22 mouse cellular contexts compared by ENCODE assay signal in the genomic region with DNA sequence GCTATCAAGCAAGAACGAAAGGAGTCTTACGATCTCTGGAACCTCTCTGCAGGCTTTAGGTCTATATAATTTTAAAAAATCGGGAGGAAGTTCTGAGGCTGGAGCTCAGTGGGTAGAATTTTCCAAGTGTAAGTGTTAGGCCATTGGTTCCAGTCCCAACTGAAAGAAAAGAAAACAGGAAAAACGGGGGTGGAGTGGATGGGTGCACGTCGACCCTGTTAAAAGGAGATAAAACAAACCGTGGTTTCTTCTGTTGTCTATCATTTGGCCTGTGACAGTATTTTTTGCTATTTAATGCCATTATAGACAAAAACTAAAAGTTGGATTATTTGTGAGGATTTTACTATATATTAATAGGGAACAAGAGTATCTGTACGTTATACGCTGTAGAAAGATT. TPM values are rescaled to one million over a fixed set of nuclear protein-coding genes. Genes with fewer than 3 reads are reported as not detected.
A peak's percentile ranks its signal among the peaks of the same experiment; 100 is the strongest.
DNase-seq lines count a peak whose midpoint lies in the region; ATAC-seq lines count a peak whose summit lies in the region.
"Had no signal": no experiment of that assay in that cellular context is flagged by ENCODE, and none has a peak within 500 bp of the region (broad histone marks: within the 10 kb centered on the region; RNA-seq: fewer than 3 reads in every experiment).

No protein-coding gene starts in this region.

- H3K27ac ChIP-seq in heart, embryonic 14.5 days (replicated peaks in 1 of 2; ENCODE audit: control insufficient read depth in 1 of 2, insufficient read depth in 1 of 2, low read depth in 2 of 2, low read length in 2 of 2): peak overlapping the region; percentile 59 to 100; a peak in 3 of 4 replicates
- peak overlapping the region; percentile 100 for H3K27ac ChIP-seq in liver, embryonic 15.5 days (replicated peaks)
- H3K27ac ChIP-seq: hindbrain, embryonic 15.5 days; intestine, embryonic 15.5 days; limb, embryonic 12.5 days; midbrain, embryonic 12.5 days; neural tube, embryonic 13.5 days had no signal

- peak overlapping the region; percentile 67; the same call in 1 of the 2 replicates for H3K4me2 ChIP-seq in heart, embryonic 14.5 days (ENCODE audit: low read length)
- H3K4me2 ChIP-seq in liver, embryonic 15.5 days: peak overlapping the region; percentile 74
- H3K4me2 ChIP-seq: hindbrain, embryonic 15.5 days; intestine, embryonic 15.5 days; lung, embryonic 14.5 days; midbrain, embryonic 12.5 days; neural tube, embryonic 13.5 days had no signal

- no peaks in the 10 kb centered on the region for H3K27me3 ChIP-seq in heart, embryonic 14.5 days (ENCODE audit: control insufficient read depth, insufficient read depth, low read length)
- H3K27me3 ChIP-seq in megakaryocyte, embryonic 14.5 days (replicated peaks): no peaks in the 10 kb centered on the region
- no peaks in the 10 kb centered on the region for H3K27me3 ChIP-seq in liver, embryonic 15.5 days
- H3K27me3 ChIP-seq: hindbrain, embryonic 15.5 days; intestine, embryonic 15.5 days; limb, embryonic 12.5 days; midbrain, embryonic 12.5 days; neural tube, embryonic 13.5 days had no signal

- peaks cover 5 to 24% of the 10 kb centered on the region in 2 experiments for H3K4me1 ChIP-seq in heart, embryonic 14.5 days (ENCODE audit: control insufficient read depth in 2 of 2, insufficient read depth in 2 of 2, low read length in 2 of 2)
- H3K4me1 ChIP-seq in megakaryocyte, embryonic 14.5 days: peaks cover 51% of the 10 kb centered on the region
- peaks cover 31% of the 10 kb centered on the region for H3K4me1 ChIP-seq in liver, embryonic 15.5 days (replicated peaks)

- H3K36me3 ChIP-seq in heart, embryonic 14.5 days (ENCODE audit: control insufficient read depth, insufficient read depth, low read length): 0 out of 2 replicates have a peak, but pooled peaks cover 3% of the 10 kb centered on the region
- H3K36me3 ChIP-seq in megakaryocyte, embryonic 14.5 days (replicated peaks; ENCODE audit: low read length): peaks cover 3% of the 10 kb centered on the region
- H3K36me3 ChIP-seq in liver, embryonic 15.5 days (replicated peaks): no peaks in the 10 kb centered on the region
- H3K36me3 ChIP-seq: hindbrain, embryonic 15.5 days; intestine, embryonic 15.5 days; limb, embryonic 12.5 days; midbrain, embryonic 12.5 days; neural tube, embryonic 13.5 days had no signal

- no peak for DNase-seq in heart, adult 9 months (ENCODE audit: low spot score in 2 of 2)
- peak; percentile 26 for DNase-seq in MEL-GATA-1-ER (ENCODE audit: extremely low read depth, low read depth)
- no peak for DNase-seq in thymus, postnatal 25 days
- no peak for DNase-seq in right cerebral cortex, postnatal 10 days (ENCODE audit: low spot score in 2 of 2)
- DNase-seq: adrenal gland, postnatal 25 days; cerebellum, adult 11 months; cerebellum, postnatal 14 days; embryo, embryonic 11 days; heart, postnatal 36 days; kidney, postnatal 4 days; lung, embryonic 14.5 days; lung, postnatal 4 days; thymus, adult 2 months had no signal

- ATAC-seq in heart, embryonic 14.5 days (ENCODE audit: insufficient number of reproducible peaks, insufficient read depth, low FRiP score, low read depth): no peak
- ATAC-seq in megakaryocyte, adult 5-6 weeks (ENCODE audit: poor library complexity, severe bottlenecking): no peak
- ATAC-seq in liver, embryonic 15.5 days (ENCODE audit: insufficient read depth): no peak
- ATAC-seq: intestine, embryonic 15.5 days had no signal

- no peaks in the 10 kb centered on the region for H3K9me3 ChIP-seq in heart, embryonic 14.5 days (ENCODE audit: control insufficient read depth, low read length)
- no peaks in the 10 kb centered on the region for H3K9me3 ChIP-seq in megakaryocyte, embryonic 14.5 days
- H3K9me3 ChIP-seq in liver, embryonic 15.5 days (replicated peaks): no peaks in the 10 kb centered on the region
- H3K9me3 ChIP-seq: hindbrain, embryonic 15.5 days; intestine, embryonic 15.5 days; limb, embryonic 12.5 days; midbrain, embryonic 12.5 days; neural tube, embryonic 13.5 days had no signal

- H3K9ac ChIP-seq in heart, embryonic 14.5 days (ENCODE audit: low read length): no peak overlapping the region
- H3K9ac ChIP-seq in liver, embryonic 15.5 days: peak overlapping the region; percentile 49
- H3K9ac ChIP-seq: hindbrain, embryonic 15.5 days; intestine, embryonic 15.5 days; limb, embryonic 12.5 days; lung, embryonic 14.5 days; midbrain, embryonic 12.5 days; neural tube, embryonic 13.5 days had no signal

- WGBS in heart, embryonic 14.5 days: 64% methylated on average over 9 of the region's 9 CpGs
- 34% methylated on average over 9 of the region's 9 CpGs for WGBS in liver, embryonic 15.5 days (ENCODE audit: insufficient replicate concordance)

- no peak overlapping the region for H3K4me3 ChIP-seq in heart, embryonic 14.5 days (ENCODE audit: control insufficient read depth in 1 of 2, insufficient read depth in 1 of 2, low read depth in 1 of 2, low read length in 2 of 2)
- peak overlapping the region; percentile 80 for H3K4me3 ChIP-seq in megakaryocyte, embryonic 14.5 days (replicated peaks)
- peak overlapping the region; percentile 73 for H3K4me3 ChIP-seq in liver, embryonic 15.5 days (replicated peaks)
- H3K4me3 ChIP-seq: hindbrain, embryonic 15.5 days; intestine, embryonic 15.5 days; limb, embryonic 12.5 days; midbrain, embryonic 12.5 days; neural tube, embryonic 13.5 days had no signal

RNA-seq across cellular contexts. Expression of a gene that starts 1.7 kb away (rescaled TPM):
- 154 and 156 TPM in 2 replicates for polyA plus RNA-seq in heart, embryonic 14.5 days (2014; fragmentation: Nextera tagmentation; extraction: Ambion mirVana)
- 36.0 and 37.9 TPM in 2 replicates for polyA plus RNA-seq in megakaryocyte, embryonic 14.5 days (2012; ENCODE audit: insufficient read depth, low replicate concordance)
- 255 and 267 TPM in 2 replicates for total RNA-seq in megakaryocyte, adult 5-6 weeks (2015)
- 110 TPM in 2 replicates for total RNA-seq in megakaryocyte, adult 5-6 weeks (2017)
- 79.7 and 86.7 TPM in 2 replicates for polyA plus RNA-seq in liver, embryonic 15.5 days (2015; fragmentation: Nextera tagmentation; extraction: Ambion mirVana)

RNA-seq across cellular contexts. Expression of a gene that starts 38.9 kb away (rescaled TPM):
- polyA plus RNA-seq in heart, embryonic 14.5 days (2014; fragmentation: Nextera tagmentation; extraction: Ambion mirVana): 27.7 and 29.3 TPM in 2 replicates
- 0.16 TPM in 1 of 2 replicates, not detected in the other for polyA plus RNA-seq in megakaryocyte, embryonic 14.5 days (2012; ENCODE audit: insufficient read depth, low replicate concordance)
- 0.04 and 0.57 TPM in 2 replicates for total RNA-seq in megakaryocyte, adult 5-6 weeks (2015)
- 0.04 TPM in 1 of 2 replicates, not detected in the other for total RNA-seq in megakaryocyte, adult 5-6 weeks (2017)
- 3.9 and 4.2 TPM in 2 replicates for polyA plus RNA-seq in liver, embryonic 15.5 days (2015; fragmentation: Nextera tagmentation; extraction: Ambion mirVana)

Comparison
In these comparisons a context has a peak if more than half of its experiments do, and no peak if none do; other contexts are left out.
1. H3K4me3 ChIP-seq: peak in megakaryocyte, embryonic 14.5 days (single experiment) and liver, embryonic 15.5 days (single experiment); none in heart, embryonic 14.5 days (0 of 2).